Mouse (Mus musculus) stomach, postnatal 0 days (tissue): Measurements from ENCODE around the gene Vgll4.

Experiments used
- CTCF ChIP-seq: IDR thresholded peaks from 2 replicates; pipeline ENCODE4 v1.5.1; 2016; ENCODE audit warnings: antibody characterized with exemption, low read depth, mild to moderate bottlenecking, moderate library complexity
- EP300 ChIP-seq: optimal IDR thresholded peaks from 2 replicates; pipeline ENCODE3; 2016; ENCODE audit warnings: antibody characterized with exemption

- no peak for TF ChIP-seq CTCF
- no peak for TF ChIP-seq EP300
These were observed 107.7 kb downstream of the Vgll4 start for GRCm38 (mm10) chr6:114862046-114862445.
